Mouse (Mus musculus): ENCODE data around the gene Olfr155. TPM values are rescaled to one million over a fixed set of nuclear protein-coding genes. Genes with fewer than 3 reads are reported as not detected.

Gene Olfr155
- polyA plus RNA-seq, 1 experiment = not detected

GRCm38 (mm10) chr4:43878121-43878776 lies 26.9 kb downstream of the Olfr155 start:
- H3K27me3 ChIP-seq (ENCODE audit: control insufficient read depth) = peaks cover 27% of the 10 kb centered on the region
- no peaks in the 10 kb centered on the region for H3K36me3 ChIP-seq (ENCODE audit: control insufficient read depth)
- no peaks in the 10 kb centered on the region for H3K9me3 ChIP-seq (ENCODE audit: control insufficient read depth, low read length)
- H3K4me1 ChIP-seq (ENCODE audit: control insufficient read depth) = peaks cover 16% of the 10 kb centered on the region
- no peak for TF ChIP-seq GATA1 (IDR thresholded peaks at IDR 0.05; ENCODE audit: low read length)
- TF ChIP-seq TAL1 (IDR thresholded peaks at IDR 0.05; ENCODE audit: low read length) = no peak
- no peak overlapping the region for H3K4me3 ChIP-seq (replicated peaks)

- TF ChIP-seq GATA1 (IDR thresholded peaks at IDR 0.05; ENCODE audit: low read length) (no peak), TAL1 (IDR thresholded peaks at IDR 0.05; ENCODE audit: low read length) (no peak)
- Histone ChIP-seq H3K9me3 (ENCODE audit: control insufficient read depth, low read length) (no peaks in the 10 kb centered on the region), H3K4me1 (ENCODE audit: control insufficient read depth) (peaks cover 16% of the 10 kb centered on the region), H3K36me3 (ENCODE audit: control insufficient read depth) (no peaks in the 10 kb centered on the region), H3K27me3 (ENCODE audit: control insufficient read depth) (peaks cover 27% of the 10 kb centered on the region), H3K4me3 (replicated peaks) (no peak overlapping the region)
These were observed 28.2 kb downstream of the Olfr155 start for GRCm38 (mm10) chr4:43879566-43879965.

GRCm38 (mm10) chr4:43884196-43884595 lies 32.8 kb downstream of the Olfr155 start:
- Histone ChIP-seq H3K9me3 (ENCODE audit: control insufficient read depth, low read length) (no peaks in the 10 kb centered on the region), H3K4me3 (replicated peaks) (no peak overlapping the region), H3K36me3 (ENCODE audit: control insufficient read depth) (no peaks in the 10 kb centered on the region), H3K4me1 (ENCODE audit: control insufficient read depth) (no peaks in the 10 kb centered on the region), H3K27me3 (ENCODE audit: control insufficient read depth) (no peaks in the 10 kb centered on the region; the same call in 1 of the 2 replicates)
- no peak for TF ChIP-seq GATA1 (IDR thresholded peaks at IDR 0.05; ENCODE audit: low read length)
- no peak for TF ChIP-seq TAL1 (IDR thresholded peaks at IDR 0.05; ENCODE audit: low read length)

- no peaks in the 10 kb centered on the region for H3K27me3 ChIP-seq (ENCODE audit: control insufficient read depth)
- no peaks in the 10 kb centered on the region for H3K9me3 ChIP-seq (ENCODE audit: control insufficient read depth, low read length)
- TF ChIP-seq TAL1 (IDR thresholded peaks at IDR 0.05; ENCODE audit: low read length) (no peak), GATA1 (IDR thresholded peaks at IDR 0.05; ENCODE audit: low read length) (no peak)
- no peak overlapping the region for H3K4me3 ChIP-seq (replicated peaks)
- H3K36me3 ChIP-seq (ENCODE audit: control insufficient read depth) = no peaks in the 10 kb centered on the region
- peaks cover 3% of the 10 kb centered on the region; the same call in 1 of the 2 replicates for H3K4me1 ChIP-seq (ENCODE audit: control insufficient read depth)
These were observed 39.9 kb downstream of the Olfr155 start for GRCm38 (mm10) chr4:43891247-43891646.

GRCm38 (mm10) chr4:43897209-43897608 lies 45.8 kb downstream of the Olfr155 start:
- no peaks in the 10 kb centered on the region for H3K27me3 ChIP-seq (ENCODE audit: control insufficient read depth)
- no peaks in the 10 kb centered on the region for H3K36me3 ChIP-seq (ENCODE audit: control insufficient read depth)
- no peak overlapping the region for H3K4me3 ChIP-seq (replicated peaks)
- TF ChIP-seq GATA1 (IDR thresholded peaks at IDR 0.05; ENCODE audit: low read length) (no peak), TAL1 (IDR thresholded peaks at IDR 0.05; ENCODE audit: low read length) (no peak)
- no peaks in the 10 kb centered on the region for H3K9me3 ChIP-seq (ENCODE audit: control insufficient read depth, low read length)
- peaks cover 3% of the 10 kb centered on the region; the same call in 1 of the 2 replicates for H3K4me1 ChIP-seq (ENCODE audit: control insufficient read depth)

GRCm38 (mm10) chr4:43899197-43899596 lies 47.8 kb downstream of the Olfr155 start:
- Histone ChIP-seq H3K4me3 (replicated peaks) (no peak overlapping the region), H3K4me1 (ENCODE audit: control insufficient read depth) (no peaks in the 10 kb centered on the region), H3K36me3 (ENCODE audit: control insufficient read depth) (no peaks in the 10 kb centered on the region), H3K9me3 (ENCODE audit: control insufficient read depth, low read length) (no peaks in the 10 kb centered on the region), H3K27me3 (ENCODE audit: control insufficient read depth) (no peaks in the 10 kb centered on the region)
- TF ChIP-seq GATA1 (IDR thresholded peaks at IDR 0.05; ENCODE audit: low read length) = no peak
- TF ChIP-seq TAL1 (IDR thresholded peaks at IDR 0.05; ENCODE audit: low read length) = no peak

GRCm38 (mm10) chr4:43903690-43904089 lies 52.3 kb downstream of the Olfr155 start:
- Histone ChIP-seq H3K9me3 (ENCODE audit: control insufficient read depth, low read length) (no peaks in the 10 kb centered on the region), H3K36me3 (ENCODE audit: control insufficient read depth) (no peaks in the 10 kb centered on the region), H3K27me3 (ENCODE audit: control insufficient read depth) (no peaks in the 10 kb centered on the region), H3K4me1 (ENCODE audit: control insufficient read depth) (no peaks in the 10 kb centered on the region), H3K4me3 (replicated peaks) (no peak overlapping the region)
- TF ChIP-seq TAL1 (IDR thresholded peaks at IDR 0.05; ENCODE audit: low read length) = no peak
- no peak for TF ChIP-seq GATA1 (IDR thresholded peaks at IDR 0.05; ENCODE audit: low read length)

- no peaks in the 10 kb centered on the region for H3K27me3 ChIP-seq (ENCODE audit: control insufficient read depth)
- no peak for TF ChIP-seq TAL1 (IDR thresholded peaks at IDR 0.05; ENCODE audit: low read length)
- TF ChIP-seq GATA1 (IDR thresholded peaks at IDR 0.05; ENCODE audit: low read length) = no peak
- H3K4me1 ChIP-seq (ENCODE audit: control insufficient read depth) = no peaks in the 10 kb centered on the region
- no peaks in the 10 kb centered on the region for H3K9me3 ChIP-seq (ENCODE audit: control insufficient read depth, low read length)
- no peaks in the 10 kb centered on the region for H3K36me3 ChIP-seq (ENCODE audit: control insufficient read depth)
- no peak overlapping the region for H3K4me3 ChIP-seq (replicated peaks)
These were observed 55.1 kb downstream of the Olfr155 start for GRCm38 (mm10) chr4:43906443-43906842.

Other genes starting within 250 kb of the Olfr155 start
- gene Npr2, start 219.6 kb upstream of the Olfr155 start, polyA plus RNA-seq (2012) = 0.15 TPM in 1 of 2 replicates, not detected in the other
- gene Spag8, start 198.0 kb upstream of the Olfr155 start, polyA plus RNA-seq (2012) = not detected in 2 replicates
- 3.9 and 4.6 TPM in 2 replicates for gene Hint2, start 195.1 kb upstream of the Olfr155 start, polyA plus RNA-seq (2012)
- 0.03 and 0.11 TPM in 2 replicates for gene Tmem8b, start 182.6 kb upstream of the Olfr155 start, polyA plus RNA-seq (2012)
- gene Fam221b, start 182.4 kb upstream of the Olfr155 start, polyA plus RNA-seq (2012) = 0.03 and 0.04 TPM in 2 replicates
- gene Olfr70, start 150.8 kb upstream of the Olfr155 start, polyA plus RNA-seq (2012) = not detected in 2 replicates
- not detected in 2 replicates for gene Olfr71, start 141.3 kb upstream of the Olfr155 start, polyA plus RNA-seq (2012)
- gene Hrct1, start 124.4 kb upstream of the Olfr155 start, polyA plus RNA-seq (2012) = not detected in 2 replicates
- gene Spaar, start 121.5 kb upstream of the Olfr155 start, polyA plus RNA-seq (2012) = not detected in 2 replicates
- gene Olfr159, start 80.6 kb upstream of the Olfr155 start, polyA plus RNA-seq (2012) = not detected in 2 replicates
- not detected in 2 replicates for gene Olfr156, start 27.7 kb upstream of the Olfr155 start, polyA plus RNA-seq (2012)
- not detected in 2 replicates for gene Olfr157, start 11.4 kb upstream of the Olfr155 start, polyA plus RNA-seq (2012)
- not detected in 2 replicates for gene Reck, start 24.0 kb downstream of the Olfr155 start, polyA plus RNA-seq (2012)
- 3.0 and 3.8 TPM in 2 replicates for gene Glipr2, start 105.8 kb downstream of the Olfr155 start, polyA plus RNA-seq (2012)
- gene Ccin, start 131.9 kb downstream of the Olfr155 start, polyA plus RNA-seq (2012) = not detected in 2 replicates
- 18.7 and 31.6 TPM in 2 replicates for gene Clta, start 152.9 kb downstream of the Olfr155 start, polyA plus RNA-seq (2012)
- gene Gne, start 232.6 kb downstream of the Olfr155 start, polyA plus RNA-seq (2012) = 0.68 and 0.76 TPM in 2 replicates

Data from erythroblast, embryonic 14.5 days (primary cell).